Mouse (Mus musculus) heart, embryonic 14.5 days (tissue): ENCODE results near the gene Ppp1r1a. TPM values are rescaled to one million over a fixed set of nuclear protein-coding genes. Genes with fewer than 3 reads are reported as not detected.

ENCODE experiments used
- ATAC-seq: fragments of 200-750 bp; cut with Nextera tagmentation; 2 replicates; pipeline ENCODE4 v1.8.0; 2017; ENCODE audit warnings: low read depth, moderate TSS enrichment; ENCODE audit not compliant: insufficient number of reproducible peaks, insufficient read depth, low FRiP score
- H3K27ac ChIP-seq, 2 experiments: fragments of 200-500 bp in 1 of 2; fragments of 300-500 bp in 1 of 2; sonication (generic) in 1 of 2; replicated peaks in 1 of 2; 2 replicates each; pipeline ENCODE4 v1.5.1; 2012 to 2014; ENCODE audit warnings: low read depth in 2 of 2, low read length in 2 of 2, control low read depth in 1 of 2, mild to moderate bottlenecking in 1 of 2, mixed read lengths in 1 of 2; ENCODE audit not compliant: control insufficient read depth in 1 of 2, insufficient read depth in 1 of 2
- H3K27me3 ChIP-seq: fragments of 300-500 bp; sonication (generic); 2 replicates; pipeline ENCODE4 v1.6.1; 2014; ENCODE audit warnings: mild to moderate bottlenecking, low read length, control low read depth; ENCODE audit not compliant: control insufficient read depth, insufficient read depth
- H3K36me3 ChIP-seq: fragments of 300-500 bp; sonication (generic); 2 replicates; pipeline ENCODE4 v1.6.1; 2014; ENCODE audit warnings: mild to moderate bottlenecking, control low read depth, low read length, mixed read lengths; ENCODE audit not compliant: control insufficient read depth, insufficient read depth
- H3K4me1 ChIP-seq, 2 experiments: fragments of 200-500 bp in 1 of 2; fragments of 300-500 bp in 1 of 2; sonication (generic) in 1 of 2; 2 replicates each; pipeline ENCODE4 v1.6.1; 2012 to 2014; ENCODE audit warnings: low read length in 2 of 2, control low read depth in 1 of 2, mixed read lengths in 1 of 2; ENCODE audit not compliant: control insufficient read depth in 2 of 2, insufficient read depth in 2 of 2
- H3K4me2 ChIP-seq: fragments of 300-500 bp; sonication (generic); 2 replicates; pipeline ENCODE4 v1.6.1; 2014; ENCODE audit warnings: mild to moderate bottlenecking, low read length
- H3K4me3 ChIP-seq, 2 experiments: fragments of 200-500 bp in 1 of 2; fragments of 300-500 bp in 1 of 2; sonication (generic) in 1 of 2; 2 replicates each; pipeline ENCODE4 v1.5.1; 2012 to 2014; ENCODE audit warnings: low read length in 2 of 2, mild to moderate bottlenecking in 2 of 2, control low read depth in 1 of 2, low read depth in 1 of 2, moderate library complexity in 1 of 2; ENCODE audit not compliant: control insufficient read depth in 1 of 2, insufficient read depth in 1 of 2
- H3K9ac ChIP-seq: fragments of 300-500 bp; sonication (generic); 2 replicates; pipeline ENCODE4 v1.6.1; 2014; ENCODE audit warnings: mild to moderate bottlenecking, low read length
- H3K9me3 ChIP-seq: fragments of 300-500 bp; sonication (generic); 2 replicates; pipeline ENCODE4 v1.6.1; 2016; ENCODE audit warnings: low read length, control low read depth; ENCODE audit not compliant: control insufficient read depth
- whole genome bisulfite sequencing: fragments of 180-500 bp; shearing (Covaris S2); extraction: QIAGEN DNeasy Blood & Tissue Kit; methylation state at CpG from one replicate; pipeline ENCODE4 v1.1.7; 2014; 5-methylcytosine and 5-hydroxymethylcytosine counted together
- polyA plus RNA-seq: library from polyadenylated mRNA; unstranded; fragments of >200 nt; fragmentation: Nextera tagmentation; extraction: Ambion mirVana; gene quantifications from 2 replicates; pipeline ENCODE4 v1.2.1, GENCODE M21; 2014

The Ppp1r1a gene
- polyA plus RNA-seq, 1 experiment from 2014 or later = 87.1 TPM

DNA sequence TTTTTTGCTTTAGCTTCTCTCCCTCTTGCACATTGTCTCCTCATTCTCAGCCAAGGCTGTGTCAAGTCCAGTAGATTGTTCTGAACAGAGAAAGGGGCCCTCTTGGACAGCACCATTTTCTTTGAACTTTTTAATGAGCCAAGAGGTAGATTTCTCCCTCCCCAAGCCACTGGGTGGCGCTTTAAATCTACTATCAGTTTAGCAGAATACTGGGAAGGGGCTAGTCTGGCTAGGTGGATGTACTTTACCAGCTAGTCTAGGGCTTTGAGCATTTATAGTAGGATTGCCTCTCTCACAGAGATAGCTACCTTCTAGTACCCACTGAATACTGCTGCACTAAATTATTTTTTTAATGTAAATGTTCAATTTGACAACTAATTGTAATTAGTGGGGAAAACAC lies 55.3 kb downstream of the Ppp1r1a start:
- Histone ChIP-seq H3K27me3 (no peaks in the 10 kb centered on the region; the same call in 1 of the 2 replicates), H3K4me3 (no peak overlapping the region), H3K4me1 (no peaks in the 10 kb centered on the region), H3K4me2 (no peak overlapping the region), H3K27ac (no peak overlapping the region), H3K36me3 (no peaks in the 10 kb centered on the region), H3K9me3 (no peaks in the 10 kb centered on the region), H3K9ac (no peak overlapping the region)
- WGBS = 0% methylated on average over 1 of the region's 1 CpGs
- ATAC-seq = no peak

Other genes starting within 250 kb of the Ppp1r1a start
- gene Gpr84, start 227.4 kb downstream of the Ppp1r1a start, polyA plus RNA-seq = 0.11 and 0.24 TPM in 2 replicates
- 8.1 and 9.1 TPM in 2 replicates for gene Zfp385a, start 197.9 kb downstream of the Ppp1r1a start, polyA plus RNA-seq
- 76.2 and 77.2 TPM in 2 replicates for gene Itga5, start 171.2 kb downstream of the Ppp1r1a start, polyA plus RNA-seq
- 37.1 and 41.3 TPM in 2 replicates for gene Gtsf1, start 107.5 kb downstream of the Ppp1r1a start, polyA plus RNA-seq
- not detected in 2 replicates for gene Gtsf2, start 89.5 kb downstream of the Ppp1r1a start, polyA plus RNA-seq
- 1.9 and 3.3 TPM in 2 replicates for gene Nckap1l, start 84.2 kb downstream of the Ppp1r1a start, polyA plus RNA-seq
- gene Pde1b, start 35.0 kb downstream of the Ppp1r1a start, polyA plus RNA-seq = 3.6 and 3.7 TPM in 2 replicates
- not detected in 2 replicates for gene Glycam1, start 27.1 kb upstream of the Ppp1r1a start, polyA plus RNA-seq
- gene Mucl1, start 217.5 kb upstream of the Ppp1r1a start, polyA plus RNA-seq = not detected in 2 replicates